ENCODE assay signal across 21 mouse cellular contexts in the genomic region with DNA sequence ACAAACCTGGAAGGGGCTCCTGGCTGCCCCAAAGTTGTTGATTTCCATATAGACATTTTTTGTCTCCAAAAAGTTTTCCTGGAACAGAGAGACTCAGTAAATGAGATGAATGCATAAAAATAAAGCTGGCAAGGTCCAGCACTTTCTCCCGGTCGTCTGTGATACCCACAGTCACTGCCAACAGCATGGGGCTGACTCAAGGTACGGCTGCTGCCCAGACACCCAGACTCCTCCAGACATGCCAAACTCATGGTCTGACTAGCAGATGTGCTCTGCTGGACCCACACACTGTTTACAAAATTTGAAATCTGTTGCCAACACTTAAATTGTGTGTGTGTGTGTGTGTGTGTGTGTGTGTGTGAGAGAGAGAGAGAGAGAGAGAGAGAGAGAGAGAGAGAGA. TPM values are rescaled to one million over a fixed set of nuclear protein-coding genes. Genes with fewer than 3 reads are reported as not detected.
DNase-seq lines count a peak whose midpoint lies in the region; ATAC-seq and TF ChIP-seq lines count a peak whose summit lies in the region.
"Had no signal": no experiment of that assay in that cellular context is flagged by ENCODE, and none has a peak within 500 bp of the region (broad histone marks: within the 10 kb centered on the region; RNA-seq: fewer than 3 reads in every experiment).

No protein-coding gene starts in this region.

- no peaks in the 10 kb centered on the region for H3K9me3 ChIP-seq in forebrain, postnatal 0 days (ENCODE audit: low read length)
- H3K9me3 ChIP-seq in forebrain, embryonic 14.5 days (replicated peaks; ENCODE audit: control insufficient read depth, low read length) = no peaks in the 10 kb centered on the region
- H3K9me3 ChIP-seq: forebrain, embryonic 15.5 days; heart, embryonic 10.5 days; limb, embryonic 15.5 days; neural tube, embryonic 12.5 days had no signal

- peak overlapping the region; percentile 12 for H3ac ChIP-seq in C2C12 (ENCODE audit: control insufficient read depth, insufficient read length, low read depth)

- no peaks in the 10 kb centered on the region for H3K36me3 ChIP-seq in forebrain, postnatal 0 days (ENCODE audit: insufficient read depth)
- H3K36me3 ChIP-seq in forebrain, embryonic 14.5 days (ENCODE audit: control insufficient read depth, insufficient read depth, low read length) = no peaks in the 10 kb centered on the region
- H3K36me3 ChIP-seq in C2C12 (ENCODE audit: control insufficient read depth, insufficient read depth) = peaks cover 10% of the 10 kb centered on the region
- H3K36me3 ChIP-seq: forebrain, embryonic 15.5 days; heart, embryonic 10.5 days; neural tube, embryonic 12.5 days had no signal

- intact Hi-C loops in left cerebral cortex, adult 2 months (cut with DNase I) = no loop called here

- H3K4me3 ChIP-seq in forebrain, postnatal 0 days (ENCODE audit: low read depth, low read length) = no peak overlapping the region
- no peak overlapping the region for H3K4me3 ChIP-seq in forebrain, embryonic 14.5 days (ENCODE audit: low read depth, low read length)
- no peak overlapping the region for H3K4me3 ChIP-seq in left cerebral cortex, adult 2 months
- no peak overlapping the region for H3K4me3 ChIP-seq in C2C12 (ENCODE audit: insufficient read depth, poor library complexity, severe bottlenecking)
- H3K4me3 ChIP-seq: forebrain, embryonic 15.5 days; heart, embryonic 10.5 days; limb, embryonic 15.5 days; neural tube, embryonic 12.5 days had no signal

- H3K79me2 ChIP-seq in C2C12 (ENCODE audit: control insufficient read depth, insufficient read depth) = peaks cover 8% of the 10 kb centered on the region

- H3K4me2 ChIP-seq in forebrain, postnatal 0 days (ENCODE audit: low read depth) = no peak overlapping the region
- no peak overlapping the region for H3K4me2 ChIP-seq in forebrain, embryonic 14.5 days (ENCODE audit: low read length)
- H3K4me2 ChIP-seq: forebrain, embryonic 15.5 days; limb, embryonic 15.5 days; neural tube, embryonic 12.5 days had no signal

- H3K79me3 ChIP-seq in C2C12 (ENCODE audit: low read depth) = peaks cover 1% of the 10 kb centered on the region

- no peak overlapping the region for H3K9ac ChIP-seq in forebrain, postnatal 0 days
- H3K9ac ChIP-seq in forebrain, embryonic 14.5 days (ENCODE audit: low read length) = no peak overlapping the region
- H3K9ac ChIP-seq: forebrain, embryonic 15.5 days; limb, embryonic 15.5 days; neural tube, embryonic 12.5 days had no signal

- WGBS in forebrain, postnatal 0 days = 54% methylated on average over 3 of the region's 3 CpGs
- WGBS in forebrain, embryonic 14.5 days = 84% methylated on average over 3 of the region's 3 CpGs

- DNase-seq in forebrain, postnatal 0 days = peak; percentile 54
- DNase-seq in forebrain, embryonic 14.5 days (ENCODE audit: low spot score) = no peak
- peak; percentile 24 to 34 for DNase-seq in left cerebral cortex, adult 18-20 months (ENCODE audit: low spot score in 2 of 2)
- DNase-seq in left cerebral cortex, adult 2 months (ENCODE audit: extremely low spot score in 1 of 2, low spot score in 2 of 2) = no peak
- peak; percentile 17 to 25 for DNase-seq in adrenal gland, postnatal 36 days
- DNase-seq in ovary, postnatal 10 days (ENCODE audit: low spot score) = no peak
- no peak for DNase-seq in thymus, postnatal 14 days
- DNase-seq: cerebellum, adult 8-10 months; embryo, embryonic 11 days; gastrocnemius, postnatal 25 days; kidney, adult 8-10 months; kidney, postnatal 25 days; layer of hippocampus, adult 9-11 months; lung, adult 18-20 months; lung, postnatal 36 days had no signal

- H3K4me1 ChIP-seq in forebrain, postnatal 0 days (ENCODE audit: insufficient read depth) = no peaks in the 10 kb centered on the region
- H3K4me1 ChIP-seq in forebrain, embryonic 14.5 days (ENCODE audit: control insufficient read depth, insufficient read depth, low read length) = no peaks in the 10 kb centered on the region
- H3K4me1 ChIP-seq: forebrain, embryonic 15.5 days; limb, embryonic 15.5 days; neural tube, embryonic 12.5 days had no signal

- H3K27ac ChIP-seq in forebrain, postnatal 0 days (ENCODE audit: low read depth, low read length) = no peak overlapping the region
- no peak overlapping the region for H3K27ac ChIP-seq in forebrain, embryonic 14.5 days (ENCODE audit: low read depth, low read length)
- H3K27ac ChIP-seq in left cerebral cortex, adult 2 months = no peak overlapping the region
- H3K27ac ChIP-seq: heart, embryonic 10.5 days; limb, embryonic 15.5 days; neural tube, embryonic 12.5 days had no signal

- no peak for TF ChIP-seq CTCF in forebrain, postnatal 0 days (IDR thresholded peaks at IDR 0.05; ENCODE audit: low read depth)
- no peak for TF ChIP-seq CTCF in left cerebral cortex, adult 2 months (IDR thresholded peaks at IDR 0.05)
- TF ChIP-seq CTCF in C2C12 (IDR thresholded peaks at IDR 0.05; ENCODE audit: control insufficient read depth, insufficient read depth, insufficient read length) = no peak

- peak; percentile 79 for ATAC-seq in forebrain, postnatal 0 days
- ATAC-seq in forebrain, embryonic 14.5 days = no peak
- ATAC-seq: forebrain, embryonic 15.5 days had no signal

- no peaks in the 10 kb centered on the region for H3K27me3 ChIP-seq in forebrain, postnatal 0 days (ENCODE audit: insufficient read depth, low read length)
- H3K27me3 ChIP-seq in forebrain, embryonic 14.5 days (replicated peaks; ENCODE audit: control insufficient read depth, insufficient read depth, low read length) = no peaks in the 10 kb centered on the region
- H3K27me3 ChIP-seq in C2C12 (ENCODE audit: control insufficient read depth, insufficient read depth, insufficient read length) = no peaks in the 10 kb centered on the region
- H3K27me3 ChIP-seq: CH12.LX; forebrain, embryonic 15.5 days; limb, embryonic 15.5 days; neural tube, embryonic 12.5 days had no signal

TF ChIP-seq in C2C12, 6 proteins besides CTCF, POLR2A, EP300 and RAD21:
- TF ChIP-seq MYOD1 (IDR thresholded peaks at IDR 0.05; ENCODE audit: control insufficient read depth, insufficient read length, low read depth) (no peak), USF1 (IDR thresholded peaks at IDR 0.05; ENCODE audit: low read depth) (no peak), FOSL1 (IDR thresholded peaks at IDR 0.05; ENCODE audit: insufficient read depth, low read length, poor library complexity, severe bottlenecking) (no peak), MAX (IDR thresholded peaks at IDR 0.05) (no peak), CEBPB (IDR thresholded peaks at IDR 0.05; ENCODE audit: low read depth) (no peak), MYOG (IDR thresholded peaks at IDR 0.05; ENCODE audit: control insufficient read depth, extremely low read depth, insufficient read length) (no peak)

RNA-seq across cellular contexts. Expression of gene Cpped1, which starts 14.4 kb away (rescaled TPM):
- 15.6 and 16.5 TPM in 2 replicates for total RNA-seq in forebrain, postnatal 0 days (2014; rRNA removed)
- polyA plus RNA-seq in forebrain, postnatal 0 days (2015; fragmentation: Nextera tagmentation; extraction: Ambion mirVana) = 19.1 and 22.0 TPM in 2 replicates
- 18.7 and 19.8 TPM in 2 replicates for polyA plus RNA-seq in forebrain, embryonic 14.5 days (2014; fragmentation: Nextera tagmentation; extraction: Ambion mirVana)
- total RNA-seq in left cerebral cortex, adult 18-20 months (2021) = 10 to 100 TPM; 37.1 to 37.8 TPM
- 10 to 100 TPM; 35.8 to 38.5 TPM for total RNA-seq in left cerebral cortex, adult 2 months (2021)
- 34.9 TPM for polyA plus RNA-seq in C2C12 (2012; fragmentation: generic; extraction: Trizol)
- 10 to 100 TPM; 34.9 to 49.6 TPM for total RNA-seq in adrenal gland, postnatal 36 days (2021)

Comparison
In these comparisons a context has a peak if more than half of its experiments do, and no peak if none do; other contexts are left out.
1. DNase-seq: peak in forebrain, postnatal 0 days (single experiment), left cerebral cortex, adult 18-20 months (2 of 2) and adrenal gland, postnatal 36 days (2 of 2); none in forebrain, embryonic 14.5 days (single experiment), left cerebral cortex, adult 2 months (0 of 2), ovary, postnatal 10 days (single experiment) and thymus, postnatal 14 days (single experiment).